Mouse (Mus musculus): ENCODE results near the gene Rock2. TPM values are rescaled to one million over a fixed set of nuclear protein-coding genes. Genes with fewer than 3 reads are reported as not detected.

The Rock2 gene
- total RNA-seq, 2 experiments from 2014 or later = 148 to 161 TPM

Other genes starting within 250 kb of the Rock2 start
- 100 to 1,000 TPM; 120 to 126 TPM for gene Ntsr2, start 241.5 kb upstream of the Rock2 start, total RNA-seq (2021)
- gene Greb1, start 94.0 kb upstream of the Rock2 start, total RNA-seq (2021) = 1 to 10 TPM in 1 of 2 experiments, under 1 TPM in 1; 0.98 to 1.0 TPM
- gene E2f6, start 83.9 kb upstream of the Rock2 start, total RNA-seq (2021) = 10 to 100 TPM; 41.7 to 42.3 TPM
- gene Pqlc3, start 105.5 kb downstream of the Rock2 start, total RNA-seq (2021) = 1 to 10 TPM; 1.1 to 1.7 TPM
- 1 to 10 TPM in 1 of 2 experiments, under 1 TPM in 1; 0.75 to 1.3 TPM for gene 2410004P03Rik, start 116.8 kb downstream of the Rock2 start, total RNA-seq (2021)